Mouse (Mus musculus): ENCODE measurements at regions not wholly inside any gene's neighbourhood (a gene's known extent, or its start where the extent isn't known, plus 50 kb on each side); places are given as distances from the start of the nearest gene placed in this dataset.
"Not testable (repeated sequence)": the region's sequence is repeated elsewhere in the genome, so short reads cannot be mapped to it uniquely, and the experiment has no call there.

GRCm38 (mm10) chr8:37196859-37197258 is 203.5 kb downstream of the AI429214 start:
- 100% methylated on average over 1 of the region's 1 CpGs for WGBS
- Histone ChIP-seq H3K9ac (replicated peaks; ENCODE audit: low read depth, low read length) (no peak overlapping the region), H3K4me3 (replicated peaks; ENCODE audit: low read length) (no peak overlapping the region), H3K36me3 (ENCODE audit: control insufficient read depth, insufficient read depth) (no peaks in the 10 kb centered on the region), H3K4me2 (ENCODE audit: low read length) (no peak overlapping the region), H3K4me1 (replicated peaks; ENCODE audit: control insufficient read depth, insufficient read depth, low read length) (no peaks in the 10 kb centered on the region), H3K27ac (ENCODE audit: low read length) (no peak overlapping the region), H3K27me3 (replicated peaks; ENCODE audit: control insufficient read depth, insufficient read depth, low read length) (no peaks in the 10 kb centered on the region), H3K9me3 (ENCODE audit: control insufficient read depth, low read length) (no peaks in the 10 kb centered on the region)
- no peak for ATAC-seq

- peak; percentile 54 for ATAC-seq
- no peaks in the 10 kb centered on the region for H3K9me3 ChIP-seq (ENCODE audit: control insufficient read depth, low read length)
- 73% methylated on average over 4 of the region's 4 CpGs for WGBS
These were observed 222.5 kb downstream of the AI429214 start for GRCm38 (mm10) chr8:37215894-37216293.

GRCm38 (mm10) chr8:37227091-37227490 is 233.7 kb downstream of the AI429214 start:
- H3K9ac ChIP-seq (replicated peaks; ENCODE audit: low read depth, low read length) = no peak overlapping the region
- 54% methylated on average over 2 of the region's 2 CpGs for WGBS
- H3K4me1 ChIP-seq (replicated peaks; ENCODE audit: control insufficient read depth, insufficient read depth, low read length) = no peaks in the 10 kb centered on the region
- no peaks in the 10 kb centered on the region for H3K9me3 ChIP-seq (ENCODE audit: control insufficient read depth, low read length)
- no peak for ATAC-seq
- H3K36me3 ChIP-seq (ENCODE audit: control insufficient read depth, insufficient read depth) = no peaks in the 10 kb centered on the region
- H3K4me2 ChIP-seq (ENCODE audit: low read length) = no peak overlapping the region
- H3K27me3 ChIP-seq (replicated peaks; ENCODE audit: control insufficient read depth, insufficient read depth, low read length) = no peaks in the 10 kb centered on the region
- no peak overlapping the region for H3K27ac ChIP-seq (ENCODE audit: low read length)
- H3K4me3 ChIP-seq (replicated peaks; ENCODE audit: low read length) = no peak overlapping the region

More at GRCm38 (mm10) chr8:37215894-37216293, 222.5 kb downstream of the AI429214 start:
- peaks cover 5% of the 10 kb centered on the region; the same call in 1 of the 2 replicates for H3K4me1 ChIP-seq (replicated peaks; ENCODE audit: control insufficient read depth, insufficient read depth, low read length)
- no peak overlapping the region for H3K4me2 ChIP-seq (ENCODE audit: low read length)
- no peaks in the 10 kb centered on the region for H3K27me3 ChIP-seq (replicated peaks; ENCODE audit: control insufficient read depth, insufficient read depth, low read length)
- H3K27ac ChIP-seq (ENCODE audit: low read length) = no peak overlapping the region
- H3K9ac ChIP-seq (replicated peaks; ENCODE audit: low read depth, low read length) = no peak overlapping the region
- H3K36me3 ChIP-seq (ENCODE audit: control insufficient read depth, insufficient read depth) = no peaks in the 10 kb centered on the region
- H3K4me3 ChIP-seq (replicated peaks; ENCODE audit: low read length) = no peak overlapping the region

GRCm38 (mm10) chr8:37237306-37237705 is 243.9 kb downstream of the AI429214 start:
- Histone ChIP-seq H3K4me1 (replicated peaks; ENCODE audit: control insufficient read depth, insufficient read depth, low read length) (no peaks in the 10 kb centered on the region), H3K4me2 (ENCODE audit: low read length) (no peak overlapping the region), H3K27ac (ENCODE audit: low read length) (no peak overlapping the region), H3K9me3 (ENCODE audit: control insufficient read depth, low read length) (no peaks in the 10 kb centered on the region), H3K4me3 (replicated peaks; ENCODE audit: low read length) (no peak overlapping the region), H3K36me3 (ENCODE audit: control insufficient read depth, insufficient read depth) (no peaks in the 10 kb centered on the region), H3K9ac (replicated peaks; ENCODE audit: low read depth, low read length) (no peak overlapping the region), H3K27me3 (replicated peaks; ENCODE audit: control insufficient read depth, insufficient read depth, low read length) (no peaks in the 10 kb centered on the region)
- ATAC-seq = no peak
- WGBS = 84% methylated on average over 2 of the region's 2 CpGs

GRCm38 (mm10) chr8:37239354-37239753 is 245.9 kb downstream of the AI429214 start:
- no peak for ATAC-seq
- Histone ChIP-seq H3K4me2 (ENCODE audit: low read length) (no peak overlapping the region), H3K9me3 (ENCODE audit: control insufficient read depth, low read length) (no peaks in the 10 kb centered on the region), H3K9ac (replicated peaks; ENCODE audit: low read depth, low read length) (no peak overlapping the region), H3K27ac (ENCODE audit: low read length) (no peak overlapping the region), H3K36me3 (ENCODE audit: control insufficient read depth, insufficient read depth) (no peaks in the 10 kb centered on the region), H3K4me1 (replicated peaks; ENCODE audit: control insufficient read depth, insufficient read depth, low read length) (no peaks in the 10 kb centered on the region), H3K27me3 (replicated peaks; ENCODE audit: control insufficient read depth, insufficient read depth, low read length) (no peaks in the 10 kb centered on the region), H3K4me3 (replicated peaks; ENCODE audit: low read length) (no peak overlapping the region)

- H3K27me3 ChIP-seq (replicated peaks; ENCODE audit: control insufficient read depth, insufficient read depth, low read length); H3K9ac ChIP-seq (replicated peaks; ENCODE audit: low read depth, low read length); H3K27ac ChIP-seq (ENCODE audit: low read length); ATAC-seq; H3K4me2 ChIP-seq (ENCODE audit: low read length); H3K9me3 ChIP-seq (ENCODE audit: control insufficient read depth, low read length); H3K36me3 ChIP-seq (ENCODE audit: control insufficient read depth, insufficient read depth); H3K4me3 ChIP-seq (replicated peaks; ENCODE audit: low read length); H3K4me1 ChIP-seq (replicated peaks; ENCODE audit: control insufficient read depth, insufficient read depth, low read length): not testable (repeated sequence)
- 86% methylated on average over 7 of the region's 7 CpGs for WGBS
These were observed 257.8 kb downstream of the AI429214 start for GRCm38 (mm10) chr8:37251234-37251633.

- H3K27ac ChIP-seq (ENCODE audit: low read length) = no peak overlapping the region
- H3K4me3 ChIP-seq (replicated peaks; ENCODE audit: low read length) = no peak overlapping the region
- H3K4me2 ChIP-seq (ENCODE audit: low read length) = no peak overlapping the region
- H3K27me3 ChIP-seq (replicated peaks; ENCODE audit: control insufficient read depth, insufficient read depth, low read length) = no peaks in the 10 kb centered on the region
- H3K9me3 ChIP-seq (ENCODE audit: control insufficient read depth, low read length) = no peaks in the 10 kb centered on the region
- 0 out of 2 replicates have a peak, but pooled peaks cover 2% of the 10 kb centered on the region for H3K4me1 ChIP-seq (replicated peaks; ENCODE audit: control insufficient read depth, insufficient read depth, low read length)
- peak; percentile 90 for ATAC-seq
- H3K36me3 ChIP-seq (ENCODE audit: control insufficient read depth, insufficient read depth) = no peaks in the 10 kb centered on the region
- no peak overlapping the region for H3K9ac ChIP-seq (replicated peaks; ENCODE audit: low read depth, low read length)
- WGBS = 56% methylated on average over 7 of the region's 7 CpGs
These were observed 297.9 kb downstream of the AI429214 start for GRCm38 (mm10) chr8:37291069-37291850.

All from forebrain, embryonic 16.5 days (tissue).